Mouse (Mus musculus) heart, postnatal 14 days (tissue): ENCODE measurements around the gene Raet1d. TPM values are rescaled to one million over a fixed set of nuclear protein-coding genes. Genes with fewer than 3 reads are reported as not detected.
"Not testable (repeated sequence)": the region's sequence is repeated elsewhere in the genome, so short reads cannot be mapped to it uniquely, and the experiment has no call there.

ENCODE experiments used
- DNase-seq, 2 experiments: peaks; one replicate each; pipeline ENCODE4 v3.0.0; 2021 to 2022
- intact Hi-C: fragments of 180-260 bp; cut with DNase I; formaldehyde crosslinking; loops from one replicate; pipeline ENCODE4 v1.15.1; 2025
- long read RNA-seq, 2 experiments: library from polyadenylated mRNA; stranded (forward); transcript quantifications; one replicate each; pipeline ENCODE4 v2.0.0; 2021
- total RNA-seq, 2 experiments: library from RNA; stranded (reverse); gene quantifications; 2 replicates each; pipeline ENCODE4 v1.2.3; 2021

Gene Raet1d
- total RNA-seq = under 1 TPM in 1 of 2 experiments, not detected in 1; 0.24 TPM
- long read RNA-seq, experiment 1 = 0 reads
- long read RNA-seq, experiment 2 = 0 reads

GRCm38 (mm10) chr10:22360252-22360651, at the start of gene Raet1d:
Raet1d (plus strand) TSS chr10:22360552.
- DNase-seq, intact Hi-C loops: not testable (repeated sequence)

- DNase-seq = no peak
- intact Hi-C loops = no loop called here
Measured at GRCm38 (mm10) chr10:22322858-22323257, 37.5 kb upstream of the Raet1d start.

- intact Hi-C loops, DNase-seq: not testable (repeated sequence)
Measured at GRCm38 (mm10) chr10:22345721-22346120, 14.6 kb upstream of the Raet1d start.

- intact Hi-C loops, DNase-seq: not testable (repeated sequence)
Measured at GRCm38 (mm10) chr10:22353548-22354195, 6.7 kb upstream of the Raet1d start.

GRCm38 (mm10) chr10:22354196-22354574, 6.2 kb upstream of the Raet1d start:
- intact Hi-C loops, DNase-seq: not testable (repeated sequence)

- intact Hi-C loops, DNase-seq: not testable (repeated sequence)
Measured at GRCm38 (mm10) chr10:22357373-22357772, 3.0 kb upstream of the Raet1d start.

GRCm38 (mm10) chr10:22360957-22361356, 605 bp downstream of the Raet1d start:
- intact Hi-C loops, DNase-seq: not testable (repeated sequence)

- intact Hi-C loops = not testable (repeated sequence)
Measured at GRCm38 (mm10) chr10:22361415-22362352, 1.3 kb downstream of the Raet1d start.

GRCm38 (mm10) chr10:22362466-22362865, 2.1 kb downstream of the Raet1d start:
- intact Hi-C loops, DNase-seq: not testable (repeated sequence)

More at GRCm38 (mm10) chr10:22361415-22362352, 1.3 kb downstream of the Raet1d start:
- DNase-seq = not testable (repeated sequence)

- intact Hi-C loops, DNase-seq: not testable (repeated sequence)
Measured at GRCm38 (mm10) chr10:22364915-22365314, 4.6 kb downstream of the Raet1d start.

- DNase-seq, intact Hi-C loops: not testable (repeated sequence)
Measured at GRCm38 (mm10) chr10:22381226-22381625, 20.9 kb downstream of the Raet1d start.

- intact Hi-C loops, DNase-seq: not testable (repeated sequence)
Measured at GRCm38 (mm10) chr10:22390146-22390545, 29.8 kb downstream of the Raet1d start.

- DNase-seq, intact Hi-C loops: not testable (repeated sequence)
Measured at GRCm38 (mm10) chr10:22391616-22392015, 31.3 kb downstream of the Raet1d start.

- intact Hi-C loops, DNase-seq: not testable (repeated sequence)
Measured at GRCm38 (mm10) chr10:22393028-22393824, 32.9 kb downstream of the Raet1d start.

- intact Hi-C loops, DNase-seq: not testable (repeated sequence)
Measured at GRCm38 (mm10) chr10:22396680-22397079, 36.3 kb downstream of the Raet1d start.

GRCm38 (mm10) chr10:22402225-22402917, 42.0 kb downstream of the Raet1d start:
- peak; percentile 48 to 70 for DNase-seq
- intact Hi-C loops = not testable (repeated sequence)

GRCm38 (mm10) chr10:22413702-22414494, 53.5 kb downstream of the Raet1d start:
- intact Hi-C loops = not testable (repeated sequence)
- DNase-seq = peak; percentile 7
